Mouse (Mus musculus) kidney, postnatal 14 days (tissue): ENCODE data around the gene Glt28d2.

Experiments
- DNase-seq: peaks from one replicate; pipeline ENCODE4 v3.0.0; 2022; ENCODE audit warnings: mixed read lengths

Glt28d2 gene

GRCm38 (mm10) chr3:85820839-85821548 lies 66.3 kb downstream of the Glt28d2 start:
- no peak for DNase-seq
